Mouse (Mus musculus): ENCODE data around the gene Palld. TPM values are rescaled to one million over a fixed set of nuclear protein-coding genes. Genes with fewer than 3 reads are reported as not detected.
A peak's percentile ranks its signal among the peaks of the same experiment; 100 is the strongest.

Palld gene
- polyA plus RNA-seq, 1 experiment: 63.6 TPM

GRCm38 (mm10) chr8:61578754-61579153, 323.7 kb downstream of the Palld start:
- no peak overlapping the region for H3K9ac ChIP-seq (ENCODE audit: low read depth, poor library complexity, severe bottlenecking)
- H3K4me3 ChIP-seq (ENCODE audit: low read depth, low read length): no peak overlapping the region
- no peaks in the 10 kb centered on the region for H3K36me3 ChIP-seq (ENCODE audit: control insufficient read depth, insufficient read depth, low read length, poor library complexity, severe bottlenecking)
- H3K4me1 ChIP-seq (ENCODE audit: control insufficient read depth, insufficient read depth, low read length): peaks cover 1% of the 10 kb centered on the region
- H3K9me3 ChIP-seq (replicated peaks; ENCODE audit: control insufficient read depth, insufficient read depth, low read length, poor library complexity, severe bottlenecking): no peaks in the 10 kb centered on the region
- H3K27ac ChIP-seq (ENCODE audit: insufficient read depth, low read length): no peak overlapping the region
- H3K27me3 ChIP-seq (ENCODE audit: control insufficient read depth, insufficient read depth, low read length, poor library complexity, severe bottlenecking): no peaks in the 10 kb centered on the region
- no peak for TF ChIP-seq POLR2A (IDR thresholded peaks at IDR 0.05; ENCODE audit: insufficient read depth, low read length)
- TF ChIP-seq EP300 (IDR thresholded peaks at IDR 0.05; ENCODE audit: insufficient read depth, low read depth, low read length): no peak
- TF ChIP-seq CTCF (IDR thresholded peaks at IDR 0.05; ENCODE audit: low read depth, low read length): no peak

GRCm38 (mm10) chr8:61575096-61575653, 327.3 kb downstream of the Palld start:
- Histone ChIP-seq H3K9me3 (replicated peaks; ENCODE audit: control insufficient read depth, insufficient read depth, low read length, poor library complexity, severe bottlenecking) (no peaks in the 10 kb centered on the region), H3K4me1 (ENCODE audit: control insufficient read depth, insufficient read depth, low read length) (peaks cover 1% of the 10 kb centered on the region), H3K36me3 (ENCODE audit: control insufficient read depth, insufficient read depth, low read length, poor library complexity, severe bottlenecking) (no peaks in the 10 kb centered on the region), H3K9ac (ENCODE audit: low read depth, poor library complexity, severe bottlenecking) (no peak overlapping the region), H3K27ac (ENCODE audit: insufficient read depth, low read length) (no peak overlapping the region), H3K4me3 (ENCODE audit: low read depth, low read length) (no peak overlapping the region), H3K27me3 (ENCODE audit: control insufficient read depth, insufficient read depth, low read length, poor library complexity, severe bottlenecking) (no peaks in the 10 kb centered on the region)
- TF ChIP-seq POLR2A (IDR thresholded peaks at IDR 0.05; ENCODE audit: insufficient read depth, low read length) (no peak), CTCF (IDR thresholded peaks at IDR 0.05; ENCODE audit: low read depth, low read length) (no peak), EP300 (IDR thresholded peaks at IDR 0.05; ENCODE audit: insufficient read depth, low read depth, low read length) (no peak)

- Histone ChIP-seq H3K27me3 (ENCODE audit: control insufficient read depth, insufficient read depth, low read length, poor library complexity, severe bottlenecking) (no peaks in the 10 kb centered on the region), H3K9ac (ENCODE audit: low read depth, poor library complexity, severe bottlenecking) (no peak overlapping the region), H3K36me3 (ENCODE audit: control insufficient read depth, insufficient read depth, low read length, poor library complexity, severe bottlenecking) (no peaks in the 10 kb centered on the region), H3K27ac (ENCODE audit: insufficient read depth, low read length) (no peak overlapping the region), H3K9me3 (replicated peaks; ENCODE audit: control insufficient read depth, insufficient read depth, low read length, poor library complexity, severe bottlenecking) (no peaks in the 10 kb centered on the region), H3K4me1 (ENCODE audit: control insufficient read depth, insufficient read depth, low read length) (peaks cover 1% of the 10 kb centered on the region), H3K4me3 (ENCODE audit: low read depth, low read length) (no peak overlapping the region)
- TF ChIP-seq EP300 (IDR thresholded peaks at IDR 0.05; ENCODE audit: insufficient read depth, low read depth, low read length) (no peak), POLR2A (IDR thresholded peaks at IDR 0.05; ENCODE audit: insufficient read depth, low read length) (no peak), CTCF (IDR thresholded peaks at IDR 0.05; ENCODE audit: low read depth, low read length) (no peak)
These were observed 328.0 kb downstream of the Palld start for GRCm38 (mm10) chr8:61574526-61574925.

GRCm38 (mm10) chr8:61573179-61573937, 329.1 kb downstream of the Palld start:
- peaks cover 1% of the 10 kb centered on the region for H3K4me1 ChIP-seq (ENCODE audit: control insufficient read depth, insufficient read depth, low read length)
- no peak for TF ChIP-seq EP300 (IDR thresholded peaks at IDR 0.05; ENCODE audit: insufficient read depth, low read depth, low read length)
- TF ChIP-seq CTCF (IDR thresholded peaks at IDR 0.05; ENCODE audit: low read depth, low read length): no peak
- TF ChIP-seq POLR2A (IDR thresholded peaks at IDR 0.05; ENCODE audit: insufficient read depth, low read length): no peak
- no peak overlapping the region for H3K4me3 ChIP-seq (ENCODE audit: low read depth, low read length)
- H3K27me3 ChIP-seq (ENCODE audit: control insufficient read depth, insufficient read depth, low read length, poor library complexity, severe bottlenecking): no peaks in the 10 kb centered on the region
- H3K36me3 ChIP-seq (ENCODE audit: control insufficient read depth, insufficient read depth, low read length, poor library complexity, severe bottlenecking): no peaks in the 10 kb centered on the region
- no peak overlapping the region for H3K9ac ChIP-seq (ENCODE audit: low read depth, poor library complexity, severe bottlenecking)
- no peaks in the 10 kb centered on the region for H3K9me3 ChIP-seq (replicated peaks; ENCODE audit: control insufficient read depth, insufficient read depth, low read length, poor library complexity, severe bottlenecking)
- H3K27ac ChIP-seq (ENCODE audit: insufficient read depth, low read length): 0 out of 2 replicates have a peak overlapping the region, but pooled peaks have one; percentile 24

- TF ChIP-seq POLR2A (IDR thresholded peaks at IDR 0.05; ENCODE audit: insufficient read depth, low read length) (no peak), CTCF (IDR thresholded peaks at IDR 0.05; ENCODE audit: low read depth, low read length) (no peak), EP300 (IDR thresholded peaks at IDR 0.05; ENCODE audit: insufficient read depth, low read depth, low read length) (no peak)
- Histone ChIP-seq H3K27me3 (ENCODE audit: control insufficient read depth, insufficient read depth, low read length, poor library complexity, severe bottlenecking) (no peaks in the 10 kb centered on the region), H3K4me1 (ENCODE audit: control insufficient read depth, insufficient read depth, low read length) (peaks cover 1% of the 10 kb centered on the region), H3K9ac (ENCODE audit: low read depth, poor library complexity, severe bottlenecking) (no peak overlapping the region), H3K4me3 (ENCODE audit: low read depth, low read length) (no peak overlapping the region), H3K27ac (ENCODE audit: insufficient read depth, low read length) (no peak overlapping the region), H3K36me3 (ENCODE audit: control insufficient read depth, insufficient read depth, low read length, poor library complexity, severe bottlenecking) (no peaks in the 10 kb centered on the region), H3K9me3 (replicated peaks; ENCODE audit: control insufficient read depth, insufficient read depth, low read length, poor library complexity, severe bottlenecking) (no peaks in the 10 kb centered on the region)
These were observed 329.8 kb downstream of the Palld start for GRCm38 (mm10) chr8:61572697-61573096.

GRCm38 (mm10) chr8:61570637-61571036, 331.9 kb downstream of the Palld start:
- TF ChIP-seq EP300 (IDR thresholded peaks at IDR 0.05; ENCODE audit: insufficient read depth, low read depth, low read length) (no peak), CTCF (IDR thresholded peaks at IDR 0.05; ENCODE audit: low read depth, low read length) (no peak), POLR2A (IDR thresholded peaks at IDR 0.05; ENCODE audit: insufficient read depth, low read length) (no peak)
- no peak overlapping the region for H3K4me3 ChIP-seq (ENCODE audit: low read depth, low read length)
- H3K36me3 ChIP-seq (ENCODE audit: control insufficient read depth, insufficient read depth, low read length, poor library complexity, severe bottlenecking): no peaks in the 10 kb centered on the region
- no peaks in the 10 kb centered on the region for H3K27me3 ChIP-seq (ENCODE audit: control insufficient read depth, insufficient read depth, low read length, poor library complexity, severe bottlenecking)
- peaks cover 1% of the 10 kb centered on the region for H3K4me1 ChIP-seq (ENCODE audit: control insufficient read depth, insufficient read depth, low read length)
- H3K27ac ChIP-seq (ENCODE audit: insufficient read depth, low read length): no peak overlapping the region
- no peaks in the 10 kb centered on the region for H3K9me3 ChIP-seq (replicated peaks; ENCODE audit: control insufficient read depth, insufficient read depth, low read length, poor library complexity, severe bottlenecking)
- no peak overlapping the region for H3K9ac ChIP-seq (ENCODE audit: low read depth, poor library complexity, severe bottlenecking)

All from ES-Bruce4 (cell line).